Mouse (Mus musculus): ENCODE measurements around the gene Setd4. TPM values are rescaled to one million over a fixed set of nuclear protein-coding genes. Genes with fewer than 3 reads are reported as not detected.

Gene Setd4
- polyA plus RNA-seq, 1 experiment: 6.2 TPM

- Histone ChIP-seq H3K79me2 (ENCODE audit: control insufficient read depth, insufficient read depth) (no peaks in the 10 kb centered on the region), H3K79me3 (ENCODE audit: low read depth) (no peaks in the 10 kb centered on the region), H3K36me3 (ENCODE audit: control insufficient read depth, insufficient read depth) (peaks cover 5% of the 10 kb centered on the region), H3ac (ENCODE audit: control insufficient read depth, insufficient read length, low read depth) (no peak overlapping the region), H3K4me3 (ENCODE audit: insufficient read depth, poor library complexity, severe bottlenecking) (no peak overlapping the region), H3K27me3 (ENCODE audit: control insufficient read depth, insufficient read depth, insufficient read length) (no peaks in the 10 kb centered on the region)
- TF ChIP-seq MYOD1 (IDR thresholded peaks at IDR 0.05; ENCODE audit: control insufficient read depth, insufficient read length, low read depth) (no peak), CEBPB (IDR thresholded peaks at IDR 0.05; ENCODE audit: low read depth) (no peak), FOSL1 (IDR thresholded peaks at IDR 0.05; ENCODE audit: insufficient read depth, low read length, poor library complexity, severe bottlenecking) (no peak), CTCF (IDR thresholded peaks at IDR 0.05; ENCODE audit: control insufficient read depth, insufficient read depth, insufficient read length) (no peak), MAX (IDR thresholded peaks at IDR 0.05) (no peak), MYOG (IDR thresholded peaks at IDR 0.05; ENCODE audit: control insufficient read depth, extremely low read depth, insufficient read length) (no peak), USF1 (IDR thresholded peaks at IDR 0.05; ENCODE audit: low read depth) (no peak)
These were observed 18.7 kb downstream of the Setd4 start for GRCm38 (mm10) chr16:93584976-93585702.

GRCm38 (mm10) chr16:93581125-93581524 lies 22.7 kb downstream of the Setd4 start:
- Histone ChIP-seq H3K79me2 (ENCODE audit: control insufficient read depth, insufficient read depth) (no peaks in the 10 kb centered on the region), H3ac (ENCODE audit: control insufficient read depth, insufficient read length, low read depth) (no peak overlapping the region), H3K4me3 (ENCODE audit: insufficient read depth, poor library complexity, severe bottlenecking) (no peak overlapping the region), H3K27me3 (ENCODE audit: control insufficient read depth, insufficient read depth, insufficient read length) (no peaks in the 10 kb centered on the region), H3K36me3 (ENCODE audit: control insufficient read depth, insufficient read depth) (peaks cover 3% of the 10 kb centered on the region), H3K79me3 (ENCODE audit: low read depth) (no peaks in the 10 kb centered on the region)
- TF ChIP-seq MAX (IDR thresholded peaks at IDR 0.05) (no peak), CTCF (IDR thresholded peaks at IDR 0.05; ENCODE audit: control insufficient read depth, insufficient read depth, insufficient read length) (no peak), USF1 (IDR thresholded peaks at IDR 0.05; ENCODE audit: low read depth) (no peak), CEBPB (IDR thresholded peaks at IDR 0.05; ENCODE audit: low read depth) (no peak), MYOG (IDR thresholded peaks at IDR 0.05; ENCODE audit: control insufficient read depth, extremely low read depth, insufficient read length) (no peak), MYOD1 (IDR thresholded peaks at IDR 0.05; ENCODE audit: control insufficient read depth, insufficient read length, low read depth) (no peak), FOSL1 (IDR thresholded peaks at IDR 0.05; ENCODE audit: insufficient read depth, low read length, poor library complexity, severe bottlenecking) (no peak)

GRCm38 (mm10) chr16:93578346-93579005 lies 25.4 kb downstream of the Setd4 start:
- TF ChIP-seq FOSL1 (IDR thresholded peaks at IDR 0.05; ENCODE audit: insufficient read depth, low read length, poor library complexity, severe bottlenecking) (no peak), MYOD1 (IDR thresholded peaks at IDR 0.05; ENCODE audit: control insufficient read depth, insufficient read length, low read depth) (no peak), USF1 (IDR thresholded peaks at IDR 0.05; ENCODE audit: low read depth) (no peak), MAX (IDR thresholded peaks at IDR 0.05) (no peak), MYOG (IDR thresholded peaks at IDR 0.05; ENCODE audit: control insufficient read depth, extremely low read depth, insufficient read length) (no peak), CTCF (IDR thresholded peaks at IDR 0.05; ENCODE audit: control insufficient read depth, insufficient read depth, insufficient read length) (no peak), CEBPB (IDR thresholded peaks at IDR 0.05; ENCODE audit: low read depth) (no peak)
- no peak overlapping the region for H3K4me3 ChIP-seq (ENCODE audit: insufficient read depth, poor library complexity, severe bottlenecking)
- no peaks in the 10 kb centered on the region for H3K36me3 ChIP-seq (ENCODE audit: control insufficient read depth, insufficient read depth)
- no peaks in the 10 kb centered on the region for H3K79me3 ChIP-seq (ENCODE audit: low read depth)
- no peaks in the 10 kb centered on the region for H3K79me2 ChIP-seq (ENCODE audit: control insufficient read depth, insufficient read depth)
- H3K27me3 ChIP-seq (ENCODE audit: control insufficient read depth, insufficient read depth, insufficient read length): no peaks in the 10 kb centered on the region
- no peak overlapping the region for H3ac ChIP-seq (ENCODE audit: control insufficient read depth, insufficient read length, low read depth)

- no peaks in the 10 kb centered on the region for H3K27me3 ChIP-seq (ENCODE audit: control insufficient read depth, insufficient read depth, insufficient read length)
- H3K36me3 ChIP-seq (ENCODE audit: control insufficient read depth, insufficient read depth): no peaks in the 10 kb centered on the region
- no peaks in the 10 kb centered on the region for H3K79me3 ChIP-seq (ENCODE audit: low read depth)
- TF ChIP-seq MYOG (IDR thresholded peaks at IDR 0.05; ENCODE audit: control insufficient read depth, extremely low read depth, insufficient read length) (no peak), CTCF (IDR thresholded peaks at IDR 0.05; ENCODE audit: control insufficient read depth, insufficient read depth, insufficient read length) (peak; percentile 51)
- H3K79me2 ChIP-seq (ENCODE audit: control insufficient read depth, insufficient read depth): no peaks in the 10 kb centered on the region
- H3ac ChIP-seq (ENCODE audit: control insufficient read depth, insufficient read length, low read depth): no peak overlapping the region
- H3K4me3 ChIP-seq (ENCODE audit: insufficient read depth, poor library complexity, severe bottlenecking): no peak overlapping the region
These were observed 27.3 kb downstream of the Setd4 start for GRCm38 (mm10) chr16:93576412-93577082.

GRCm38 (mm10) chr16:93575574-93575973 lies 28.3 kb downstream of the Setd4 start:
- Histone ChIP-seq H3K79me3 (ENCODE audit: low read depth) (no peaks in the 10 kb centered on the region), H3K4me3 (ENCODE audit: insufficient read depth, poor library complexity, severe bottlenecking) (no peak overlapping the region), H3K79me2 (ENCODE audit: control insufficient read depth, insufficient read depth) (no peaks in the 10 kb centered on the region), H3K36me3 (ENCODE audit: control insufficient read depth, insufficient read depth) (no peaks in the 10 kb centered on the region), H3ac (ENCODE audit: control insufficient read depth, insufficient read length, low read depth) (no peak overlapping the region), H3K27me3 (ENCODE audit: control insufficient read depth, insufficient read depth, insufficient read length) (no peaks in the 10 kb centered on the region)
- TF ChIP-seq MAX (IDR thresholded peaks at IDR 0.05) (no peak), FOSL1 (IDR thresholded peaks at IDR 0.05; ENCODE audit: insufficient read depth, low read length, poor library complexity, severe bottlenecking) (no peak)

Data from C2C12 (cell line).